Mouse (Mus musculus) G1E (cell line): ENCODE results near the gene Cdhr3.

ENCODE experiments used
- CTCF ChIP-seq: IDR thresholded peaks from 2 replicates; pipeline ENCODE4 v1.5.1; 2012; ENCODE audit warnings: low read depth, low read length, inconsistent platforms, mixed read lengths
- GATA1 ChIP-seq: IDR thresholded peaks from 2 replicates; pipeline ENCODE4 v1.6.1; 2012; ENCODE audit warnings: borderline replicate concordance, low read length, inconsistent platforms, mixed read lengths
- GATA2 ChIP-seq: IDR thresholded peaks from 2 replicates; pipeline ENCODE4 v1.6.1; 2012; ENCODE audit warnings: low read depth, low read length, inconsistent platforms, borderline replicate concordance
- POLR2AphosphoS5 ChIP-seq: IDR thresholded peaks from 2 replicates; pipeline ENCODE4 v1.6.1; 2012; ENCODE audit warnings: low read depth, low read length, inconsistent platforms; ENCODE audit not compliant: insufficient replicate concordance

DNA sequence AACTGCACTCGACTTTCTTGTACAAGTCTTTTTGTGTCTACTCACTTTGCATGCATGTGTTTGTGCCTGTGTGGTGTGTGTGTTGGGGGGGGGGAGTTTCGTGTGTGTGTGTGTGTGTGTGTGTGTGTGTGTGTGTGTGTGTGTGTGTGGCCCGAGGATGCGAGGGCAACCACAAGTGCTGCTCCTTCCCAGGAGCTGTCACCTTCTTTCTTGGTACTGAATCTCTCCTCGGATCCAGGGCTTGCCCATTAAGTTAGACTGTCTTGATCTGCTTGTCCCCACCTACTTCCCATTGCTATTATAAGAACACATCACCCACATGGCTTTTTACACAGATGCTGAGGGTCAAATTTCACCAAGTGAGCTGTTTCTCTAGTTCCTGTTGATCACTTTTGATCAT is 93.9 kb downstream of the Cdhr3 start:
- TF ChIP-seq CTCF, result no peak
- no peak for TF ChIP-seq POLR2AphosphoS5
- TF ChIP-seq GATA1, result no peak
- no peak for TF ChIP-seq GATA2
